Mouse (Mus musculus) T-cell, adult 66 days (primary cell): Measurements from ENCODE around the gene Wls. TPM values are rescaled to one million over a fixed set of nuclear protein-coding genes. Genes with fewer than 3 reads are reported as not detected.

Experiments used
- total RNA-seq, 2 experiments: library from RNA; stranded (reverse); gene quantifications; 3 replicates in 1 of 2; 4 replicates in 1 of 2; pipeline ENCODE4 v1.2.4; 2023

Wls gene
- total RNA-seq: 10 to 100 TPM; 16.9 to 18.0 TPM

DNA sequence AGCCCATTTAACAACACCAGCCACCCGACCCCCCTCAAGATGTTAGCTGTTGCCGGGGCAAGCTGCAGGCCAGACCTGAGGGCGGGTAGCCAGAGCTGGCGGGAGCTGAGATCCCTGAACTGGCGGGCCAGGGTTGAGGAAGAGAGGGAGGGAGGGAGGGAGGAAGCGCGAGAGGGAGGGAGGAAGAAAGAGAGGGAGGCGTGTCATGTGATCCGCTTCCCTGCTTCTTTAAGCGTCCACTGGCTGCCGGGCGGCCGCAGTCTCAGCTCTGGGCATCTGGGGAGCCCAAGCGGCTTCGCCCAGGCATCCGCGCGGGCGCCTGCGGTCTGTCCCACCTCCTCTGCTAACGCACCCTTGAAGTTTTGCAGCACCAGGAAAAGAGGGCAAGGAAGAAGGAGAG, at the start of gene Wls:
Gene Wls, plus strand, starts transcription at position 192 of the 400 bp plus-strand sequence.

Other genes with a start within 250 kb of the Wls start
- gene Rpe65, start 240.5 kb upstream of the Wls start, total RNA-seq: not detected